Mouse (Mus musculus) hindbrain, embryonic 11.5 days (tissue): ENCODE data around the gene Fam118b. TPM values are rescaled to one million over a fixed set of nuclear protein-coding genes. Genes with fewer than 3 reads are reported as not detected.
A peak's percentile ranks its signal among the peaks of the same experiment; 100 is the strongest.

Source experiments
- ATAC-seq: fragments of 200-750 bp; cut with Nextera tagmentation; 2 replicates; pipeline ENCODE4 v1.8.0; 2017; ENCODE audit warnings: mild to moderate bottlenecking, moderate TSS enrichment, moderate library complexity; ENCODE audit not compliant: low FRiP score
- DNase-seq: peaks from one replicate; pipeline ENCODE4 v3.0.0-alpha.2; 2015; ENCODE audit warnings: low spot score
- H3K27ac ChIP-seq: fragments of 300-500 bp; sonication (generic); 2 replicates; pipeline ENCODE4 v1.5.1; 2014; ENCODE audit warnings: mild to moderate bottlenecking, low read depth, low read length
- H3K27me3 ChIP-seq: fragments of 300-500 bp; sonication (generic); 2 replicates; pipeline ENCODE4 v1.6.1; 2014; ENCODE audit warnings: mild to moderate bottlenecking, low read length, moderate library complexity, mixed read lengths; ENCODE audit not compliant: control insufficient read depth, insufficient read depth
- H3K36me3 ChIP-seq: fragments of 300-500 bp; sonication (generic); 2 replicates; pipeline ENCODE4 v1.6.1; 2014; ENCODE audit warnings: mild to moderate bottlenecking, low read length, moderate library complexity, mixed read lengths; ENCODE audit not compliant: control insufficient read depth, insufficient read depth
- H3K4me1 ChIP-seq: fragments of 300-500 bp; sonication (generic); replicated peaks from 2 replicates; pipeline ENCODE4 v1.6.1; 2014; ENCODE audit warnings: low read length, mixed read lengths; ENCODE audit not compliant: control insufficient read depth, insufficient read depth
- H3K4me2 ChIP-seq: fragments of 300-500 bp; sonication (generic); replicated peaks from 2 replicates; pipeline ENCODE4 v1.6.1; 2014; ENCODE audit warnings: mild to moderate bottlenecking, low read depth, low read length
- H3K4me3 ChIP-seq: fragments of 300-500 bp; sonication (generic); 2 replicates; pipeline ENCODE4 v1.5.1; 2014; ENCODE audit warnings: low read depth, low read length
- H3K9ac ChIP-seq: fragments of 300-500 bp; sonication (generic); 2 replicates; pipeline ENCODE4 v1.6.1; 2014; ENCODE audit warnings: low read depth, low read length
- H3K9me3 ChIP-seq: fragments of 300-500 bp; sonication (generic); 2 replicates; pipeline ENCODE4 v1.6.1; 2016; ENCODE audit warnings: low read length; ENCODE audit not compliant: control insufficient read depth
- WGBS: fragments of 180-500 bp; shearing (Covaris S2); extraction: QIAGEN DNeasy Blood & Tissue Kit; methylation state at CpG from one replicate; pipeline ENCODE4 v1.1.7; 2014; 5-methylcytosine and 5-hydroxymethylcytosine counted together
- polyA plus RNA-seq: library from polyadenylated mRNA; unstranded; fragments of >200 nt; fragmentation: Nextera tagmentation; extraction: Ambion mirVana; gene quantifications from 2 replicates; pipeline ENCODE4 v1.2.1, GENCODE M21; 2014

Fam118b gene
- polyA plus RNA-seq, 1 experiment from 2014 or later = 71.4 TPM

DNA sequence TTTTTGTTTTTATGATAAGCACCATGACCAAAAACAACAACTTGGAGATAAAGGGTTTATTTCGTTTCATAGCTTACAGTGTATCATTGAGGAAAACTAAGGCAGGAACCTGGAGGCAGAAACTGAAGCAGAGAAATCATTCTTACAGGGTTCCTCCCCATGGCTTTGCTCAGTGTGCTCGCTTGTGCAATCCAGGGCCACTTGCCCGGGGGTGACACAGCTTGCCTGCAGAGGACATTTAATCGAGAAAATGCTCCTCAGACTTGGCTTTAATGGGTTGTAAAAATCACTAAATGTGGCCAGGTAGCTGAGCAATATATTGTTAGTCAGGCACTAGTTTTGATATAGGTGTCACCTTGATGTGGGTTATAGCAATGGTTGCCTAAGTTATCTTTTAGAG is 10.8 kb upstream of the Fam118b start:
- no peaks in the 10 kb centered on the region for H3K27me3 ChIP-seq
- H3K4me1 ChIP-seq = no peaks in the 10 kb centered on the region
- DNase-seq (no peak), ATAC-seq (no peak)
- H3K9ac ChIP-seq = no peak overlapping the region
- no peak overlapping the region for H3K4me2 ChIP-seq
- 87% methylated on average over 4 of the region's 4 CpGs for WGBS
- no peak overlapping the region for H3K27ac ChIP-seq
- no peaks in the 10 kb centered on the region for H3K9me3 ChIP-seq
- H3K4me3 ChIP-seq = no peak overlapping the region
- H3K36me3 ChIP-seq = 0 out of 2 replicates have a peak, but pooled peaks cover under 1% of the 10 kb centered on the region

DNA sequence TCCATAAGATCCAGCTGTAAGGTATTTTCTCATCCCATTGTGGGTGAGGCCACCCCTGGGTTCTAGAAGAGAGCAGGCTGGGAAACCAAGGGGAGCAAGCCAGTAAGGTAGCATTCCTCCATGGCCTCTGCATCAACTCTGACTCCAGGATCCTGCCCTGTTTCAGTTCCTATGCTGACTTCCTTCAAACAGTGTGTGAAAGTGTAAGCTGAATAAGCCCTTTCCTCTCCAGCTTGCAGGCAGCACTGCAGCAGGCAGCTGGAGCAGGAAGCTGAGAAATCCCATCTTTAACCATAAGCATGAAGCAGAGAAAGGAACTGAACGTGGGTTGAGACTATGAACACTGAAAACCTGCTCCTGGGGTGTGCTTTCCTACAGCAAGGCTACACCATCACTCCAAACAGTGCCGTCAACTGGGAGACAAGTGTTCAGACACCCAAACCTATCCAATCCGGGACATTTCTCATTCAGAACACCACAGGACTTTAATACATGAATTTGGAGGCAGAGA is 10.3 kb upstream of the Fam118b start:
- H3K27me3 ChIP-seq = no peaks in the 10 kb centered on the region
- 0 out of 2 replicates have a peak, but pooled peaks cover 2% of the 10 kb centered on the region for H3K36me3 ChIP-seq
- H3K4me3 ChIP-seq = no peak overlapping the region
- no peaks in the 10 kb centered on the region for H3K4me1 ChIP-seq
- no peak overlapping the region for H3K9ac ChIP-seq
- no peak overlapping the region for H3K27ac ChIP-seq
- no peak for ATAC-seq
- H3K4me2 ChIP-seq = no peak overlapping the region
- H3K9me3 ChIP-seq = no peaks in the 10 kb centered on the region
- 83% methylated on average over 3 of the region's 3 CpGs for WGBS
- DNase-seq = no peak

- DNase-seq (no peak), ATAC-seq (peak; percentile 61)
- Histone ChIP-seq H3K27ac (peak overlapping the region; percentile 31; the same call in 1 of the 2 replicates), H3K9me3 (no peaks in the 10 kb centered on the region), H3K4me1 (peaks cover 5% of the 10 kb centered on the region), H3K36me3 (no peaks in the 10 kb centered on the region; the same call in 1 of the 2 replicates), H3K27me3 (no peaks in the 10 kb centered on the region), H3K9ac (peak overlapping the region; percentile 84), H3K4me3 (peak overlapping the region; percentile 77), H3K4me2 (peak overlapping the region; percentile 56)
- WGBS = 1% methylated on average over 21 of the region's 21 CpGs
Observed at GRCm38 (mm10) chr9:35267976-35268715, 541 bp upstream of the Fam118b start.

GRCm38 (mm10) chr9:35264509-35264908 is 3.1 kb downstream of the Fam118b start:
- Histone ChIP-seq H3K27me3 (no peaks in the 10 kb centered on the region), H3K27ac (no peak overlapping the region), H3K4me3 (no peak overlapping the region), H3K9ac (no peak overlapping the region), H3K4me1 (peaks cover 5% of the 10 kb centered on the region), H3K9me3 (no peaks in the 10 kb centered on the region), H3K36me3 (no peaks in the 10 kb centered on the region), H3K4me2 (no peak overlapping the region)
- 90% methylated on average over 3 of the region's 3 CpGs for WGBS
- DNase-seq = no peak
- no peak for ATAC-seq

DNA sequence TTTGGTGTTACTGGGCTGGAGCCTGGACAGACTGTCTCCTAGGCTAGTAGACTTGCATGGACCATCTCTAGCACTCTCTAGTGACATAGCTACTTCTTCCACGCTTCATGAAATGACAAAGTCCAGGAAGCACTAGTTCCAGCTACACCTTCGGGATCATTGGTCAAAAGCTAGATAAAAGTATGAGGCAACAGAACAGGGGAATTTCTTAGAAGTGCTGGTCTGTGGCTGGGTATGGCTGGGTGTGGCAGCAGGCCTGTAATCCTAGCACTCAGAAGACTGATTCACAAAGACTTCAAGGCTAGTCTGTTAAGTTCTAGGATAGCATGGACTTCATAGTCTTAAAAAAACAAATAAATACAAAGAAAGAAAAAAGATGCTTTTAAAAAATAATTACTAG is 4.2 kb downstream of the Fam118b start:
- no peak for DNase-seq
- H3K4me2 ChIP-seq = no peak overlapping the region
- ATAC-seq = no peak

GRCm38 (mm10) chr9:35262418-35262817 is 5.2 kb downstream of the Fam118b start:
- 82% methylated on average over 4 of the region's 4 CpGs for WGBS
- Histone ChIP-seq H3K27ac (no peak overlapping the region), H3K36me3 (no peaks in the 10 kb centered on the region), H3K4me2 (no peak overlapping the region), H3K9ac (no peak overlapping the region), H3K9me3 (no peaks in the 10 kb centered on the region), H3K4me1 (no peaks in the 10 kb centered on the region), H3K4me3 (no peak overlapping the region), H3K27me3 (no peaks in the 10 kb centered on the region)
- DNase-seq (no peak), ATAC-seq (no peak)

More for the DNA sequence above, 4.2 kb downstream of the Fam118b start:
- Histone ChIP-seq H3K9ac (no peak overlapping the region), H3K9me3 (no peaks in the 10 kb centered on the region), H3K27me3 (no peaks in the 10 kb centered on the region), H3K4me1 (peaks cover 2% of the 10 kb centered on the region; the same call in 1 of the 2 replicates), H3K36me3 (no peaks in the 10 kb centered on the region), H3K4me3 (no peak overlapping the region), H3K27ac (no peak overlapping the region)
- 94% methylated on average over 2 of the region's 2 CpGs for WGBS

GRCm38 (mm10) chr9:35257365-35257764 is 10.2 kb downstream of the Fam118b start:
- Histone ChIP-seq H3K4me1 (no peaks in the 10 kb centered on the region), H3K9me3 (no peaks in the 10 kb centered on the region), H3K9ac (no peak overlapping the region), H3K4me2 (no peak overlapping the region), H3K36me3 (no peaks in the 10 kb centered on the region), H3K27ac (no peak overlapping the region), H3K4me3 (no peak overlapping the region), H3K27me3 (no peaks in the 10 kb centered on the region)
- ATAC-seq (no peak), DNase-seq (no peak)
- WGBS = 92% methylated on average over 7 of the region's 7 CpGs

DNA sequence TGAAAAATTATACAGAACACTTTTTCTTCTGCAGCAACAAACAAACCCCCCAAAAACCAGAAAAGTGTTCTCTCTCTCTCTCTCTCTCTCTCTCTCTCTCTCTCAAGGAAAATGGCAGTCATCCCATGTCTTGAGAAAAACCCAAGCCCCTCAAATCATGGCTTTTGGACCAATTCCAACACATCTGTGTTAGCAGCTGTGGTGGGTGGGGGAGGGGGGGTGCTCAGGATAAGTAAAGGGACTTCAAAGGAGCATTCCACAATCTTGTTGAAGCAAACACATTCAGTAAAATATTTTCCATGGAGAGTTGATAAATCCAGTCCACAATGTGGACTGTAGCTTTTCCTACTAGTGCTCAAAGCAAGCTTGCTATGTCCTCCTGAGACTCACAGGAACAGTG is 18.1 kb downstream of the Fam118b start:
- no peak for ATAC-seq
- Histone ChIP-seq H3K9me3 (no peaks in the 10 kb centered on the region), H3K36me3 (no peaks in the 10 kb centered on the region), H3K27ac (no peak overlapping the region), H3K9ac (no peak overlapping the region), H3K4me2 (no peak overlapping the region), H3K4me1 (no peaks in the 10 kb centered on the region), H3K4me3 (no peak overlapping the region), H3K27me3 (no peaks in the 10 kb centered on the region)
- DNase-seq = no peak

DNA sequence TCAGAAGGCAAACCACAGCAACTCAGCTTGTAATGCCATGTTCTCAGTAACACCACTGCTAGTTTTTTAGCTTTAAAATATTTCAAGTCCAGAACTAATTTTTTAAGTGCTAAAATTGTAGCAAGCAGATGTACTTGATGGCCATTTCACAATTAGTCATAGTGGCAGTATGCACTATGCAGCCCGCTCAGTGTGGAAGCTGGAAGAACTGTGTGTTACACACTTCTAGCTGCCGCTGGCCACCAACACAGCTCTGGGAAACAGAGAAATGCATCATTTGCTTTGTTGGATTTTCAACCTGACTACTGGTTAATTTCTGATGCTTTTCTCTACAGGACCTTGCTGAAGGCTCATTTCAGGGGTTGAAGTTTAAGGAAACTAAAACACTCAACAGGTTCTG is 20.2 kb downstream of the Fam118b start:
- no peaks in the 10 kb centered on the region for H3K4me1 ChIP-seq
- no peaks in the 10 kb centered on the region for H3K9me3 ChIP-seq
- ATAC-seq (no peak), DNase-seq (no peak)
- no peak overlapping the region for H3K27ac ChIP-seq
- no peak overlapping the region for H3K4me2 ChIP-seq
- WGBS = 97% methylated on average over 2 of the region's 2 CpGs
- H3K36me3 ChIP-seq = no peaks in the 10 kb centered on the region
- no peak overlapping the region for H3K4me3 ChIP-seq
- no peaks in the 10 kb centered on the region for H3K27me3 ChIP-seq
- H3K9ac ChIP-seq = no peak overlapping the region
